11 mouse cellular contexts compared by ENCODE assay signal in the genomic region with DNA sequence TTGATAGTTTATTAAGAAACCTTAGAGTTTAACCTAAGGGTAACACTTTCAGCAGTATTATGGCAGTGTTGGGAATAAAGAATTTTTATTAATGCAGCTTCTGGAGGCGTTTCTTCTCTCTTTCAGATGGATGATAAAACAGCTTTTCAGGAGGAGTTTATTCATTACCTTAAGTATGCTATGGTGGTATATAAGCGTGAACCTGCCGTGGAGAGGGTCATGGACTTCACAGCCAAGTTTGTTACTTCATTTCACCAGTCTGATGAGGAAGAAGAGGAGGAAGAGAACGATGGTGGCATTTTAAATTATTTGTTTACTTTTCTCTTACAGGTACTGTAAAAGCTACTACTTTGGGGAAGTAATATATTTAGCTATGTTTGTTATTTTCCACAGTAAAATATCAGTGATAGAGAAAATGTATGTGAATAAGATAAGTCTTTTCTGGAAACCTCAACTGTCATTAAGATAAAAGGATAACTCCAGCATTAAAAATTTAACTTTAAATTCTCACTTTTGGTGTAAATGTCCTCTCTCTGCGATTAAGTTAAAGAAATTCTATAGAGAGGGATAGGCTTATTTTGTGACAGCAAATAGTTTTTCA. TPM values are rescaled to one million over a fixed set of nuclear protein-coding genes. Genes with fewer than 3 reads are reported as not detected.
DNase-seq lines count a peak whose midpoint lies in the region; ATAC-seq and TF ChIP-seq lines count a peak whose summit lies in the region.
"Had no signal": no experiment of that assay in that cellular context is flagged by ENCODE, and none has a peak within 500 bp of the region (broad histone marks: within the 10 kb centered on the region; RNA-seq: fewer than 3 reads in every experiment).

No protein-coding gene starts in this region.

- H3K4me1 ChIP-seq in kidney, embryonic 15.5 days, result peaks cover 10% of the 10 kb centered on the region; the same call in 1 of the 2 replicates
- H3K4me1 ChIP-seq in kidney, adult 2 months (ENCODE audit: control insufficient read depth, insufficient read depth, low read length), result no peaks in the 10 kb centered on the region; the same call in 1 of the 2 replicates
- peaks cover 6% of the 10 kb centered on the region for H3K4me1 ChIP-seq in embryonic facial prominence, embryonic 12.5 days
- H3K4me1 ChIP-seq in intestine, embryonic 14.5 days (replicated peaks; ENCODE audit: control insufficient read depth, insufficient read depth, low read length), result peaks cover 9% of the 10 kb centered on the region

- H3K9ac ChIP-seq in kidney, embryonic 15.5 days, result peak overlapping the region; percentile 73; the same call in 1 of the 2 replicates
- peak overlapping the region; percentile 78; the same call in 1 of the 2 replicates for H3K9ac ChIP-seq in embryonic facial prominence, embryonic 12.5 days
- H3K9ac ChIP-seq in intestine, embryonic 14.5 days (ENCODE audit: low read length), result peak overlapping the region; percentile 77

- no peaks in the 10 kb centered on the region for H3K27me3 ChIP-seq in kidney, embryonic 15.5 days
- H3K27me3 ChIP-seq in kidney, adult 2 months (replicated peaks; ENCODE audit: control insufficient read depth, insufficient read depth, low read length), result no peaks in the 10 kb centered on the region
- no peaks in the 10 kb centered on the region for H3K27me3 ChIP-seq in embryonic facial prominence, embryonic 12.5 days
- no peaks in the 10 kb centered on the region for H3K27me3 ChIP-seq in intestine, embryonic 14.5 days (replicated peaks; ENCODE audit: control insufficient read depth, insufficient read depth, low read length)
- H3K27me3 ChIP-seq in myocyte (ENCODE audit: control insufficient read depth, insufficient read depth, insufficient read length), result no peaks in the 10 kb centered on the region

- no peaks in the 10 kb centered on the region for H3K9me3 ChIP-seq in kidney, embryonic 15.5 days (replicated peaks)
- no peaks in the 10 kb centered on the region for H3K9me3 ChIP-seq in embryonic facial prominence, embryonic 12.5 days
- H3K9me3 ChIP-seq in intestine, embryonic 14.5 days (ENCODE audit: control insufficient read depth, low read length), result no peaks in the 10 kb centered on the region

- H3ac ChIP-seq in myocyte (ENCODE audit: control insufficient read depth, insufficient read length), result no peak overlapping the region

- no peak for ATAC-seq in kidney, embryonic 15.5 days (replicated peaks; ENCODE audit: low FRiP score)
- no peak for ATAC-seq in embryonic facial prominence, embryonic 12.5 days (ENCODE audit: insufficient number of reproducible peaks, insufficient read depth, low FRiP score, low TSS enrichment)
- ATAC-seq in intestine, embryonic 14.5 days (replicated peaks; ENCODE audit: low FRiP score, low TSS enrichment, low read depth), result no peak

- no peak for DNase-seq in kidney, adult 2 months
- no peak for DNase-seq in intestine, embryonic 14.5 days (ENCODE audit: low spot score)
- no peak for DNase-seq in retina, embryonic 14.5 days (ENCODE audit: low spot score)
- DNase-seq in cerebellum, adult 9-10 months, result no peak
- DNase-seq in right cerebral cortex, postnatal 36 days (ENCODE audit: low spot score in 2 of 2), result no peak
- DNase-seq: gastrocnemius, postnatal 10 days; thymus, postnatal 4 days had no signal

- H3K36me3 ChIP-seq in kidney, embryonic 15.5 days, result peaks cover 16% of the 10 kb centered on the region
- H3K36me3 ChIP-seq in kidney, adult 2 months (ENCODE audit: control insufficient read depth, insufficient read depth, low read length), result no peaks in the 10 kb centered on the region
- peaks cover 7% of the 10 kb centered on the region; the same call in 1 of the 2 replicates for H3K36me3 ChIP-seq in embryonic facial prominence, embryonic 12.5 days
- peaks cover 30% of the 10 kb centered on the region for H3K36me3 ChIP-seq in intestine, embryonic 14.5 days (ENCODE audit: control insufficient read depth, insufficient read depth, low read length)
- peaks cover 6% of the 10 kb centered on the region for H3K36me3 ChIP-seq in myocyte (ENCODE audit: control insufficient read depth, insufficient read depth)

- no peak for TF ChIP-seq CTCF in kidney, adult 2 months (conservative IDR thresholded peaks at IDR 0.05; ENCODE audit: insufficient read depth, insufficient read length, low read depth, low read length)

- H3K4me2 ChIP-seq in kidney, embryonic 15.5 days, result peak overlapping the region; percentile 85
- H3K4me2 ChIP-seq in embryonic facial prominence, embryonic 12.5 days (replicated peaks), result peak overlapping the region; percentile 77
- peak overlapping the region; percentile 75 for H3K4me2 ChIP-seq in intestine, embryonic 14.5 days (ENCODE audit: low read length)
- peak overlapping the region; percentile 54 for H3K4me2 ChIP-seq in myocyte (ENCODE audit: low read depth)

- TF ChIP-seq POLR2A in kidney, adult 2 months (IDR thresholded peaks at IDR 0.05; ENCODE audit: low read depth, low read length), result no peak
- no peak for TF ChIP-seq POLR2A in myocyte (IDR thresholded peaks at IDR 0.05; ENCODE audit: insufficient read length, low read depth)

- 46% methylated on average over 5 of the region's 5 CpGs for WGBS in kidney, embryonic 15.5 days
- 46% methylated on average over 5 of the region's 5 CpGs for WGBS in kidney, adult 2 months
- WGBS in embryonic facial prominence, embryonic 12.5 days, result 62% methylated on average over 5 of the region's 5 CpGs
- 47% methylated on average over 5 of the region's 5 CpGs for WGBS in intestine, embryonic 14.5 days

- peak overlapping the region; percentile 82 for H3K4me3 ChIP-seq in kidney, embryonic 15.5 days (replicated peaks)
- no peak overlapping the region for H3K4me3 ChIP-seq in kidney, adult 2 months (ENCODE audit: insufficient read depth, low read depth, low read length)
- H3K4me3 ChIP-seq in embryonic facial prominence, embryonic 12.5 days, result peak overlapping the region; percentile 82
- peak overlapping the region; percentile 77 for H3K4me3 ChIP-seq in intestine, embryonic 14.5 days (ENCODE audit: low read depth, low read length)
- H3K4me3 ChIP-seq in myocyte, result peak overlapping the region; percentile 78

- peaks cover 14% of the 10 kb centered on the region for H3K79me2 ChIP-seq in myocyte (ENCODE audit: control insufficient read depth, insufficient read depth)

- no peak overlapping the region for H3K27ac ChIP-seq in kidney, embryonic 15.5 days
- no peak overlapping the region for H3K27ac ChIP-seq in kidney, adult 2 months (ENCODE audit: insufficient read depth, low read depth, low read length)
- H3K27ac ChIP-seq in embryonic facial prominence, embryonic 12.5 days, result no peak overlapping the region
- H3K27ac ChIP-seq in intestine, embryonic 14.5 days (ENCODE audit: low read depth), result no peak overlapping the region
- H3K27ac ChIP-seq: left cerebral cortex, adult 2 months had no signal

TF ChIP-seq in myocyte, 11 proteins besides CTCF, POLR2A, EP300 and RAD21:
- no peak for TF ChIP-seq MYOD1 (IDR thresholded peaks at IDR 0.05; ENCODE audit: control insufficient read depth in 1 of 3, insufficient read length in 2 of 3, low read depth in 2 of 3)
- TF ChIP-seq TCF12 (IDR thresholded peaks at IDR 0.05; ENCODE audit: insufficient read depth, poor library complexity, severe bottlenecking), result no peak
- no peak for TF ChIP-seq POLR2AphosphoS2 (IDR thresholded peaks at IDR 0.05; ENCODE audit: insufficient read length, low read depth)
- no peak for TF ChIP-seq E2F4 (IDR thresholded peaks at IDR 0.05; ENCODE audit: insufficient read depth)
- TF ChIP-seq CEBPB (IDR thresholded peaks at IDR 0.05; ENCODE audit: insufficient read depth, poor library complexity, severe bottlenecking), result no peak
- no peak for TF ChIP-seq MAX (IDR thresholded peaks at IDR 0.05; ENCODE audit: low read depth)
- TF ChIP-seq REST (IDR thresholded peaks at IDR 0.05; ENCODE audit: insufficient read depth, insufficient read length), result no peak
- TF ChIP-seq USF1 (IDR thresholded peaks at IDR 0.05; ENCODE audit: low read depth), result no peak
- TF ChIP-seq TCF3 (IDR thresholded peaks at IDR 0.05; ENCODE audit: insufficient read length, low read depth), result no peak
- no peak for TF ChIP-seq MYOG (IDR thresholded peaks at IDR 0.05; ENCODE audit: control insufficient read depth in 1 of 3, insufficient read depth in 1 of 3, insufficient read length in 2 of 3, low read depth in 2 of 3)
- no peak for TF ChIP-seq SRF (IDR thresholded peaks at IDR 0.05; ENCODE audit: control insufficient read depth, insufficient read length, low read depth)
TF ChIP-seq in myocyte: peak in this region for 0.

RNA-seq across cellular contexts. Expression of a gene that starts 1.3 kb away (rescaled TPM):
- polyA plus RNA-seq in kidney, embryonic 15.5 days (2015; fragmentation: Nextera tagmentation; extraction: Ambion mirVana), result 55.5 and 60.4 TPM in 2 replicates
- 0.05 and 0.14 TPM in 2 replicates for polyA plus RNA-seq in kidney, adult 2 months (2012; rRNA removed)
- polyA plus RNA-seq in embryonic facial prominence, embryonic 12.5 days (2016; fragmentation: Nextera tagmentation; extraction: Ambion mirVana), result 56.8 and 58.3 TPM in 2 replicates
- polyA plus RNA-seq in intestine, embryonic 14.5 days (2014; fragmentation: Nextera tagmentation; extraction: Ambion mirVana), result 52.3 and 56.1 TPM in 2 replicates
- polyA plus RNA-seq in myocyte (2012; fragmentation: generic; extraction: Trizol), result 6.3 TPM

RNA-seq across cellular contexts. Expression of a gene that starts 31.6 kb away (rescaled TPM):
- polyA plus RNA-seq in kidney, embryonic 15.5 days (2015; fragmentation: Nextera tagmentation; extraction: Ambion mirVana), result 1.6 TPM in 2 replicates
- polyA plus RNA-seq in kidney, adult 2 months (2012; rRNA removed), result 0.11 and 0.14 TPM in 2 replicates
- 0.78 and 1.1 TPM in 2 replicates for polyA plus RNA-seq in embryonic facial prominence, embryonic 12.5 days (2016; fragmentation: Nextera tagmentation; extraction: Ambion mirVana)
- 5.0 and 5.8 TPM in 2 replicates for polyA plus RNA-seq in intestine, embryonic 14.5 days (2014; fragmentation: Nextera tagmentation; extraction: Ambion mirVana)
- polyA plus RNA-seq in myocyte (2012; fragmentation: generic; extraction: Trizol), result 0.01 TPM
